Mouse (Mus musculus) E14TG2a.4 (cell line): Measurements from ENCODE around the gene Cog4.

Source experiments
- CTCF ChIP-seq: conservative IDR thresholded peaks from 2 replicates; pipeline ENCODE4 v1.5.1; 2014; ENCODE audit warnings: low read length
- NANOG ChIP-seq: IDR thresholded peaks from 2 replicates; pipeline ENCODE4 v1.6.1; 2014; ENCODE audit warnings: borderline replicate concordance, low read length, mixed read lengths

DNA sequence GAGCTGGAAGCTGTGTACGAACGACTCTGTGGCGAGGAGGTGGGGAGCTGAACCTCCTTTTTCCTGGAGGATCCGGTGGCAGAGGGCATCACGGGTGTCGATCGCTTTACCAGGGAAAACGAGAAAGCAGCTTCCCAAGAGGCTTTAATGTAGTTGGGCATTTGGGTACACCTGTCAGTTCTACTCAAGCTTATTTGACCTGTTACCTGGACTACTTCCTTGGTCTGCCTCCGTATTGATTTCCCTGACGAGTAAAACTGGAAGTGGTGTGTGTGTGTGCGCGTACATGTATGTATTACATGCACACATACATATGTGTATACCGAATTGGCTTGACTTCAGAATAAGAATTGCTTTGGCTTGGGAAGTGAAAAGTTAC lies 760 bp downstream of the Cog4 start:
- TF ChIP-seq CTCF (no peak), NANOG (no peak)
